Mouse (Mus musculus) cerebellum, adult 2 months (tissue): ENCODE measurements around the gene Nabp1.

Source experiments
- CTCF ChIP-seq: fragments of 200-500 bp; IDR thresholded peaks from 2 replicates; pipeline ENCODE4 v1.5.1; 2011; ENCODE audit warnings: low read depth, mild to moderate bottlenecking, control low read depth, low read length, moderate library complexity, borderline replicate concordance; ENCODE audit not compliant: insufficient read depth
- POLR2A ChIP-seq: fragments of 200-500 bp; IDR thresholded peaks from 2 replicates; pipeline ENCODE4 v1.6.1; 2011; ENCODE audit warnings: low read length, control low read depth, borderline replicate concordance; ENCODE audit not compliant: insufficient read depth

- no peak for TF ChIP-seq CTCF
- no peak for TF ChIP-seq POLR2A
Measured at GRCm38 (mm10) chr1:51445854-51446460, 32.3 kb downstream of the Nabp1 start.
